Mouse (Mus musculus) embryonic stem cell, embryonic (primary cell): ENCODE results near the gene Slc32a1.

Experiments
- CTCF ChIA-PET, 4 experiments: fragments of 300-600 bp in 2 of 4; fragments of 350-600 bp in 2 of 4; sonication (Branson Sonifier 250); formaldehyde crosslinking; loops; one replicate each; lab custom pipeline; 2022; ENCODE audit warnings: inconsistent platforms in 2 of 4; lab: Charles Lee
- POLR2A ChIA-PET, 4 experiments: fragments of 300-600 bp in 2 of 4; fragments of 350-600 bp in 2 of 4; sonication (Branson Sonifier 250); formaldehyde crosslinking; loops; one replicate each; lab custom pipeline; 2022; ENCODE audit warnings: antibody characterized with exemption in 4 of 4, inconsistent platforms in 1 of 4; lab: Charles Lee

The Slc32a1 gene

DNA sequence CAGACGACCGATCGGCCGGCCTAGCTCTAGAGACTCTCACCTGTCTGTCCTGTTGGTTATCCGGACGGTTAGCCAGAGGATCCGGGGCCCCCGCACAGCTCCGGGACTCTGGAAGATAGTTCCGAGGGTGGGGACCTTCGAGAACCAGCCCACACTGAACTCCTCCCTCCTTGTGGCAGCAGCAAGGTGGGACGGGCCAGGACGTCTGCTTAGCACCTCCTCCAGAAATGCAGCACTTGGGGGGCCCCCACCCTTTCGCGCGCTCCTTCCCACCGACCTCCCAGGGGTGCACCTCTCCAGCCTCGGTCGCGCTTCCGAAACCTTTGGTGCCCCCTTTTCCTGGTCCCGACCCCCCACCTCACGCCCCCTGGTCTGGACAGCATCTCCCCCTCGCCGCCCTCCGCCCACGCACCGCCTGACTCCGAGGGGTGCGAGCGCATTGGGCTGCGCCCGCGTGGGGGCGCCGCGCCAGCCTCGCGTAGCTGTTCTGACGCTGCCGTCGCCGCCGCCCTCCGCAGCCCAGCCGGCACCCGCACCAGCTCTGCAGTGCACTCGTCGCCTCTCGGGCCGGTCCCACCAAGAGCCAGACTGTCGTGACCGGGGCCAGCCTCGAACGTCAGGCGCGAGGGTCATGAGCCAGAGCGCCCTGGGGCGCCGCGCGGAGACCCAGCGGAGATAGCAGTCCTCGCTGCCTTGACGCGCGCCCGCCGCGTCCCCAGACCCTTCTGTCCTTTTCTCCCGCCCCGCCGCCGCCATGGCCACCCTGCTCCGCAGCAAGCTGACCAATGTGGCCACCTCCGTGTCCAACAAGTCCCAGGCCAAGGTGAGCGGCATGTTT lies at the start of gene Slc32a1:
Gene Slc32a1, plus strand, starts transcription at position 280 of the 838 bp plus-strand sequence.
- ChIA-PET CTCF (interaction anchor here (0.6 to 4.3 kb wide), 22 partner anchors 14 to 76 kb away, joined by 3 to 26 read pairs (median 7); partner anchors contain the start of gene Actr5 (in 1 of the 4)), POLR2A (interaction anchor here (0.6 to 2.4 kb wide), 16 partner anchors 10 to 91 kb away, joined by 3 to 14 read pairs (median 5); partner anchors contain the start of gene Actr5 (in 1 of the 4))

DNA sequence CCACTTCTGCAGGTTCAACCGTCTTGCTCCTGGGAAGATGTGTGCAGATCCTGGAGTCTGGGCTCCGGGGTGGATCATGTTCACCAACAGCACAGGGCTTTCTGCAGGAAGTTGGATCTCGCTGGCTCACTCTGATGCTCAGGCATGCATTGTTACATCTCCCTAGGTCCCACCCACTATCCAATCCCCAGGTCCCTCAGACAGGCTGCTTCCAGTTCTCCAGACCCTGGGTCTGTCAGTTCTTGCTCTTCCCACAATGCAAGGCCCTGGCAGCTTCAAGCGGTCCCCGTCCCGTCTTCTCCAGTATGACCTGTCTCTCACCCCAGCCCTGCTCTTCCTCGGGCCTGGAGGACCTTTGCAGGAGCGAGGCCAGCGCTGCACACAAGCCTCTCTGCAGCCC lies 49.8 kb upstream of the Slc32a1 start:
- POLR2A ChIA-PET = interaction anchor here in 3 of 4 experiments (0.6 to 1.4 kb wide), 9 partner anchors 9 to 1456 kb away, joined by 3 to 4 read pairs (median 3); partner anchors contain the start of genes Actr5 (in 1 of the 3) and Slc32a1 (in 1 of the 3)
- CTCF ChIA-PET = interaction anchor here (0.6 to 2.2 kb wide), 13 partner anchors 11 to 350 kb away, joined by 3 to 16 read pairs (median 5); partner anchors contain the start of gene Actr5 (in 1 of the 4)

- ChIA-PET POLR2A (interaction anchor here in 3 of 4 experiments (0.7 to 1.4 kb wide), 12 partner anchors 9 to 77 kb away, joined by 3 to 5 read pairs (median 3); partner anchors contain the start of gene Actr5 (in 1 of the 3)), CTCF (interaction anchor here (0.6 to 2.2 kb wide), 15 partner anchors 11 to 1919 kb away, joined by 3 to 16 read pairs (median 5); partner anchors contain the start of gene Actr5 (in 1 of the 4))
Observed at GRCm38 (mm10) chr2:158561371-158562144, 49.0 kb upstream of the Slc32a1 start.

GRCm38 (mm10) chr2:158570421-158571081 lies 40.0 kb upstream of the Slc32a1 start:
- POLR2A ChIA-PET = interaction anchor here in 3 of 4 experiments (0.5 to 1.4 kb wide), 8 partner anchors 9 to 50 kb away, joined by 3 to 4 read pairs (median 3); no protein-coding TSS in a partner anchor

DNA sequence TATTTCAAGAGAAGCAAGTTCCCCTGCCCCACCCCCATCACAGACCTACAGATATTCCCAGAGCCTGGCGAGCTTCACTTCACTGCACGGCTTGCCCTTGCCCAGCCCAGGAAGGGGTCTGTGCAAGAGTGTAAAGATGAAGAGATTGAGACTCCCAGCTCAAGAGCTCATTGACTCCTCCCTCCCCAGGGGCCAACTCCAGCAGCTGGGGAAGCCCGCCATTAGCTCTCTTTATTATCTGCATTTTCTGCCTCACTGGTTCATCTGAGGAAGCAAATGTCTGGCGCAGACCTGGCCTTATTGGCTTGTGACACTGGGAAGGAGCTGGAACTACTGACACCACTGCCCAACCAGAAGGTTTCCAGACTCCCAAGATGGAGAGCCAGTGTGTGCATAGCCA lies 30.6 kb upstream of the Slc32a1 start:
- ChIA-PET POLR2A (interaction anchor here in 2 of 4 experiments (0.6 to 1.0 kb wide), 2 partner anchors 10 to 306 kb away, joined by 3 read pairs; no protein-coding TSS in a partner anchor), CTCF (interaction anchor here in 1 of 4 experiments (1.2 kb wide), 1 partner anchor 46 kb away, joined by 3 read pairs; no protein-coding TSS in a partner anchor)

More at GRCm38 (mm10) chr2:158570421-158571081, 40.0 kb upstream of the Slc32a1 start:
- CTCF ChIA-PET = interaction anchor here in 2 of 4 experiments (0.8 to 2.9 kb wide), 5 partner anchors 15 to 42 kb away, joined by 3 to 9 read pairs (median 3); no protein-coding TSS in a partner anchor

DNA sequence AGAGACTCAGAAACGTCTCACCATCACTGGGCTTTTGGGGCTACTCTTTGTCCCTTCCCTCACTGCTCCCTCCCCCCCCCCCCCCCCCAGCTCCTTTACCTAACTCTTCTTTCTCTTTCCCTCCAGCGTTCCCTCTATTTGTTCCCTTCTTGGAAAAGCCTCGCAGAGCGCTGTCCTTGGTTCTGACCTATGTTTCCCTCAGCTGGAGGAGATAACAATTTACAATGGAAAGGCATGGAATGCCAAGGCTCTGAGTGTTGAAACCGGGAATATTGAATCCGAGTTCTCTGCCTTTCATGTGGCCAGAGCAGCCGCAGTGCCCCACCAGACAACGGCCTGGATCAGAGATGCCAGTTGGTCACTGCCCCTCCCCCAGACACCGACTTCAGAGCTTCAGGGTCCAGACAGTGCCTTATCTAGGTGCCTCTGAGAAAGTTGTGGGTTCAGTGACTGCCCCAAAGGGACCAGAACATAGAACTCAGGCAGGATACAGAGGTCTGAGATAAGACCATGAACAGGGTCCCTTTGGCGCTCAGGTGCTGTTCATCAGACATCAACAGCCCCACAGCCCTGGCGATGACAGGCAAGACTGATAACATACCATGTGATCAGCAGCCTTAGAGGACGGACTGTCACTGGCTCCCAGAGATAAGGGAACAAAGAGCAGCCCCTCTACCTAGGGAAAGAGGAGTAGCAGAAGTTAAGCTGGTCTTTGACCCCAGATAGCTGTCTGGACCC lies 25.8 kb upstream of the Slc32a1 start:
- CTCF ChIA-PET = interaction anchor here (0.6 to 2.1 kb wide), 16 partner anchors 10 to 666 kb away, joined by 3 to 12 read pairs (median 4); partner anchors contain the start of gene Slc32a1 (in 1 of the 4)
- POLR2A ChIA-PET = interaction anchor here in 3 of 4 experiments (0.6 to 2.2 kb wide), 19 partner anchors 10 to 1918 kb away, joined by 3 to 12 read pairs (median 3); no protein-coding TSS in a partner anchor

DNA sequence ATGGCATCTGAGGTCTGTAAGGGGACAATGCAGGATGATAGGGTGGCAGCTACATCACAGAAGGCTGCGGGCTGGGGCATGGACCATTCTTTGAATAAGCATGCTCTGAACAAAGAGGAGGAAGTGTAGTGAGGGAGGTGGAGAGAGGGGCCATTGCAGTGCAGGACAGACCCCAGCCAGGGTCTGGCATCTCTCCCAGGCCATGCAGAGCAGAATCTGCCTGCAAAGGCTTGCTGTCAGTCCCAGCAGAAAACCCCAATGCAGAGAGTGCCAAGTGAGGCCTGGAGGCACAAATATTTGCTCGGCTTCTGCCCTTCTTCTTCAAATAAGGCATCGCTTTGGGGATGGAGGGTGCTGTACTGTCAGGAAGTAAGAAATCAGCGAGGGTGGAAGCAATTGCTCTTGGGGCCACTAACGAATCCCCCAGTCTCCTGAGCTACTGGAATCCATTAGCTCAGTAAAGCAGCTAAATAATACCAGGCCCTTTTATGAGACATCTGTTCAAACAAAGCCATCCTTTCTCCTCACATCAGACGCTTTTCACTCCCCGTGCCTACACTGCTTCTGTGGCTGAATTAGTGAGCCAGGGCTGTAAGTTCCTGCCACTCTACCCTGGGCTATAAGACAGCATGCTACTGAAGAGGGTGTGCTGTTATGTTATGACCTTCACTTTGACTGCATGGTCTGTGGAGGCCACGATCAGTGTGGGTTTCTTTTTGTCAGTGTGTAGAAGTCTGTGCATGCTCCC lies 21.9 kb upstream of the Slc32a1 start:
- ChIA-PET POLR2A (interaction anchor here in 1 of 4 experiments (0.7 kb wide), 1 partner anchor 42 kb away, joined by 3 read pairs; no protein-coding TSS in a partner anchor), CTCF (no interaction called here)

GRCm38 (mm10) chr2:158590495-158590894 lies 20.1 kb upstream of the Slc32a1 start:
- ChIA-PET CTCF (interaction anchor here in 1 of 4 experiments (0.9 to 1.3 kb wide), 2 partner anchors 19 to 44 kb away, joined by 3 read pairs; no protein-coding TSS in a partner anchor), POLR2A (interaction anchor here in 2 of 4 experiments (0.8 to 2.3 kb wide), 5 partner anchors 10 to 34 kb away, joined by 4 to 9 read pairs (median 6); partner anchors contain the start of gene Actr5 (in 2 of the 2))

DNA sequence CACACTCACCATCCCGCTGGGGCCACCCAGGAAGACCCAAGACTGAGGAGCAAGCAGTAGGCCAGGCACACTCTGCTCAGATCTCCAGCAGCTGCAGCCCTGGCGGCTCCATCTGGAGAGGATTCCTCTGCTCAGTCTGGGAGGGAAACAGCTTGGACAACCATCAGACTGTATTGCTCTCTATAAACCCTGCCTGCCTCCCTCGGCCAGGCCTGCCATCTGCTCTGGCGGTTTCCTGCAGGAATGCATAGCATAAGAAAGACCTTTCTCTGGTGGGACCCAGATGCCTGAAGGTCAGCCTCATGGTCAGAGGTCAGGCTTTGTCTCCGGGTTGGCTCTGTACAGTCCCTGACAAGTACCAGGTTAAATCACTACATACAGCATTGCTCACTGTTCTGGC lies 19.3 kb upstream of the Slc32a1 start:
- POLR2A ChIA-PET = interaction anchor here in 1 of 4 experiments (0.9 to 2.3 kb wide), 5 partner anchors 10 to 34 kb away, joined by 3 to 9 read pairs (median 6); partner anchors contain the start of gene Actr5
- CTCF ChIA-PET = interaction anchor here in 1 of 4 experiments (0.9 kb wide), 1 partner anchor 19 kb away, joined by 3 read pairs; no protein-coding TSS in a partner anchor

- CTCF ChIA-PET = no interaction called here
- POLR2A ChIA-PET = no interaction called here
Observed at GRCm38 (mm10) chr2:158593371-158593770, 17.2 kb upstream of the Slc32a1 start.

DNA sequence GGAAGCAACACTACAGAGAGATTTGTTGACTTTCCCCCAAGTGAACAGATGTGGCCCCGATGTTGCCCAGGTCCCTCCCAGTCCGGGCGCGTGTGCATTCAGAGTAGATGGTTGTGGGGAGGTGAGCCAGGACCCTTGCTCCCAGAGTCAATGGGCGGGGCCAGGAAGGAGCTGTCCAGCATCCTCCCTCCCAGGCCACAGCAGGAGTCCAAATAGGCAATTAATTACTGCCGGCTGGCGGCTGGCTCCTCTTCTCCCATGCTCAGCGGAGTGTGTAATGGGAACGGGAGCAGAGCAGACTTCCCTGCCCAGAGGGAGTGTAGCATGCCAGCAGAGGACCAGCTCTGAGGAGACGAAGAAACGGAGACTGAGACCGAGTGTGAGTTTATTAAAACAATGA lies 15.5 kb upstream of the Slc32a1 start:
- ChIA-PET POLR2A (interaction anchor here in 2 of 4 experiments (0.6 to 1.6 kb wide), 13 partner anchors 8 to 442 kb away, joined by 3 to 12 read pairs (median 4); partner anchors contain the start of genes Actr5 (in 1 of the 2), Ppp1r16b (in 1 of the 2) and Slc32a1 (in 1 of the 2)), CTCF (interaction anchor here in 3 of 4 experiments (0.6 to 2.0 kb wide), 14 partner anchors 10 to 270 kb away, joined by 3 to 7 read pairs (median 5); partner anchors contain the start of gene Slc32a1 (in 2 of the 3))

- ChIA-PET POLR2A (interaction anchor here in 2 of 4 experiments (0.6 to 1.6 kb wide), 12 partner anchors 11 to 442 kb away, joined by 3 to 12 read pairs (median 4); partner anchors contain the start of genes Actr5 (in 1 of the 2), Ppp1r16b (in 1 of the 2) and Slc32a1 (in 1 of the 2)), CTCF (interaction anchor here in 3 of 4 experiments (0.8 to 2.0 kb wide), 13 partner anchors 11 to 270 kb away, joined by 3 to 7 read pairs (median 5); partner anchors contain the start of gene Slc32a1 (in 2 of the 3))
Observed at GRCm38 (mm10) chr2:158595577-158595976, 15.0 kb upstream of the Slc32a1 start.

DNA sequence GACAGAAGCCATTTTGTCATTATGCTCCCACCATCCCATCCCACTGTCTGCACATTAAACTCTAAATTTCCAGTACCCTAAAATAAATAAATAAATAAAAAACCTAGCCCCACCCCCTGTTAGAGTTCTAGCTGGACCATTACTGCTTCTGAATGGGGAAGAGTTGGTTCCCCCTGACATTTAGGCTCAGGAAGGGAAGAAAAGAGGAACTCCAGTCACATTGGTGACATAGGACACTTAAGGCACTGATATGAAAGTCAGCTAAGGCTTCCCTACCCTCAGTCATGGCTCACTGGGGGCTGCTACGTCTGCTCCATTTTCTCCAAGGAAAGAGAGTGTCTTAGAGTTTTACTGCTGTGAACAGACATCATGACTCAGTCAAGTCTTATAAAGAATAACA lies 13.8 kb upstream of the Slc32a1 start:
- CTCF ChIA-PET = no interaction called here

GRCm38 (mm10) chr2:158600517-158600916 lies 10.1 kb upstream of the Slc32a1 start:
- ChIA-PET CTCF (interaction anchor here in 2 of 4 experiments (1.7 to 2.5 kb wide), 2 partner anchors 13 to 54 kb away, joined by 4 to 8 read pairs; no protein-coding TSS in a partner anchor), POLR2A (interaction anchor here in 2 of 4 experiments (0.6 to 2.3 kb wide), 5 partner anchors 9 to 244 kb away, joined by 3 to 6 read pairs (median 3); partner anchors contain the start of gene Slc32a1 (in 1 of the 2))

More for the DNA sequence above, 13.8 kb upstream of the Slc32a1 start:
- POLR2A ChIA-PET = no interaction called here

DNA sequence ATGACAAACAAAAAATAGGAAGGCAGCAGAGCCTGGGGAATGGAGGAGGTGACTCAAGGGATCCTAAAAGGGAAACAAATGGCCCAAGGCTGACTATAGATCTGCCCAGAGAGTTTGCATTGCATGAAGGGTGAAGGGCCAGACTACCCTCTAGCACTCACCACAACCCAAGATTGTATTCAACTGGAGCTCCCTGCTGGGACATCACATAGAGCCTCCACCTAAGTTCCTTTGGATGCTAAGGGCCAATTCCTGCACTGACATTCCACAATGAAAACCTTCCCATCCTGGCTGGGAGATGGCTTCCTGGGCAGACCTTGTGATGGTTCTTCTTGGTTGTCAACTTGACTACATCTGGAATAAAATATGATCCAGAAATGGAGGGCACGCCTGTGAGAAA lies 9.2 kb upstream of the Slc32a1 start:
- ChIA-PET POLR2A (interaction anchor here in 2 of 4 experiments (0.6 to 2.3 kb wide), 3 partner anchors 9 to 244 kb away, joined by 3 to 6 read pairs (median 5); partner anchors contain the start of gene Slc32a1 (in 1 of the 2)), CTCF (interaction anchor here in 2 of 4 experiments (1.7 to 2.5 kb wide), 2 partner anchors 12 to 55 kb away, joined by 4 to 8 read pairs; no protein-coding TSS in a partner anchor)
